Mouse (Mus musculus): ENCODE data around the gene Spem2. TPM values are rescaled to one million over a fixed set of nuclear protein-coding genes. Genes with fewer than 3 reads are reported as not detected.
"Not testable (repeated sequence)": the region's sequence is repeated elsewhere in the genome, so short reads cannot be mapped to it uniquely, and the experiment has no call there.

Gene Spem2
- 0.07 TPM in 1 of 2 replicates, not detected in the other for polyA plus RNA-seq (2015; fragmentation: Nextera tagmentation; extraction: Ambion mirVana)

GRCm38 (mm10) chr11:69818365-69818764 is at the start of gene Spem2:
Spem2 (minus strand) TSS chr11:69818465.
- TF ChIP-seq CTCF (IDR thresholded peaks at IDR 0.05; ENCODE audit: low read depth), result no peak
- Histone ChIP-seq H3K4me3 (ENCODE audit: low read depth, low read length) (no peak within 1 kb of the TSS), H3K4me2 (replicated peaks; ENCODE audit: low read depth) (no peak within 1 kb of the TSS), H3K4me1 (replicated peaks; ENCODE audit: control insufficient read depth, insufficient read depth, low read length) (no peaks in the 10 kb centered on the region), H3K9me3 (ENCODE audit: control insufficient read depth) (no peaks in the 10 kb centered on the region), H3K27me3 (replicated peaks; ENCODE audit: control insufficient read depth, insufficient read depth, low read length) (no peaks in the 10 kb centered on the region), H3K27ac (ENCODE audit: low read depth, low read length) (no peak within 1 kb of the TSS), H3K9ac (ENCODE audit: low read depth, low read length) (no peak within 1 kb of the TSS), H3K36me3 (ENCODE audit: control insufficient read depth, insufficient read depth) (no peaks in the 10 kb centered on the region)
- WGBS, result 83% methylated on average over 2 of the region's 2 CpGs
- no peak for ATAC-seq

- H3K4me3 ChIP-seq (ENCODE audit: low read depth, low read length), result no peak overlapping the region
- no peak for ATAC-seq
- TF ChIP-seq CTCF (IDR thresholded peaks at IDR 0.05; ENCODE audit: low read depth), result no peak
- H3K4me1 ChIP-seq (replicated peaks; ENCODE audit: control insufficient read depth, insufficient read depth, low read length), result no peaks in the 10 kb centered on the region
- no peaks in the 10 kb centered on the region for H3K27me3 ChIP-seq (replicated peaks; ENCODE audit: control insufficient read depth, insufficient read depth, low read length)
- no peaks in the 10 kb centered on the region for H3K36me3 ChIP-seq (ENCODE audit: control insufficient read depth, insufficient read depth)
- H3K4me2 ChIP-seq (replicated peaks; ENCODE audit: low read depth), result no peak overlapping the region
- H3K9ac ChIP-seq (ENCODE audit: low read depth, low read length), result no peak overlapping the region
- 47% methylated on average over 9 of the region's 9 CpGs for WGBS
- no peak overlapping the region for H3K27ac ChIP-seq (ENCODE audit: low read depth, low read length)
- no peaks in the 10 kb centered on the region for H3K9me3 ChIP-seq (ENCODE audit: control insufficient read depth)
Observed at GRCm38 (mm10) chr11:69867335-69867734, 49.1 kb upstream of the Spem2 start.

GRCm38 (mm10) chr11:69865561-69865960 is 47.3 kb upstream of the Spem2 start:
- TF ChIP-seq CTCF (IDR thresholded peaks at IDR 0.05; ENCODE audit: low read depth), result no peak
- Histone ChIP-seq H3K9me3 (ENCODE audit: control insufficient read depth) (no peaks in the 10 kb centered on the region), H3K4me1 (replicated peaks; ENCODE audit: control insufficient read depth, insufficient read depth, low read length) (no peaks in the 10 kb centered on the region), H3K4me2 (replicated peaks; ENCODE audit: low read depth) (no peak overlapping the region), H3K4me3 (ENCODE audit: low read depth, low read length) (no peak overlapping the region), H3K36me3 (ENCODE audit: control insufficient read depth, insufficient read depth) (no peaks in the 10 kb centered on the region), H3K9ac (ENCODE audit: low read depth, low read length) (no peak overlapping the region), H3K27ac (ENCODE audit: low read depth, low read length) (no peak overlapping the region), H3K27me3 (replicated peaks; ENCODE audit: control insufficient read depth, insufficient read depth, low read length) (no peaks in the 10 kb centered on the region)
- no peak for ATAC-seq
- 82% methylated on average over 9 of the region's 9 CpGs for WGBS

- ATAC-seq, result no peak
- H3K9ac ChIP-seq (ENCODE audit: low read depth, low read length), result no peak overlapping the region
- no peak overlapping the region for H3K4me2 ChIP-seq (replicated peaks; ENCODE audit: low read depth)
- H3K9me3 ChIP-seq (ENCODE audit: control insufficient read depth), result no peaks in the 10 kb centered on the region
- no peaks in the 10 kb centered on the region for H3K27me3 ChIP-seq (replicated peaks; ENCODE audit: control insufficient read depth, insufficient read depth, low read length)
- no peak overlapping the region for H3K27ac ChIP-seq (ENCODE audit: low read depth, low read length)
- no peak overlapping the region for H3K4me3 ChIP-seq (ENCODE audit: low read depth, low read length)
- TF ChIP-seq CTCF (IDR thresholded peaks at IDR 0.05; ENCODE audit: low read depth), result no peak
- H3K36me3 ChIP-seq (ENCODE audit: control insufficient read depth, insufficient read depth), result no peaks in the 10 kb centered on the region
- H3K4me1 ChIP-seq (replicated peaks; ENCODE audit: control insufficient read depth, insufficient read depth, low read length), result no peaks in the 10 kb centered on the region
- 53% methylated on average over 8 of the region's 8 CpGs for WGBS
Observed at GRCm38 (mm10) chr11:69864138-69864860, 46.0 kb upstream of the Spem2 start.

GRCm38 (mm10) chr11:69863729-69864128 is 45.5 kb upstream of the Spem2 start:
- WGBS, result 71% methylated on average over 3 of the region's 3 CpGs
- H3K36me3 ChIP-seq (ENCODE audit: control insufficient read depth, insufficient read depth); H3K4me3 ChIP-seq (ENCODE audit: low read depth, low read length); H3K27me3 ChIP-seq (replicated peaks; ENCODE audit: control insufficient read depth, insufficient read depth, low read length); H3K27ac ChIP-seq (ENCODE audit: low read depth, low read length); H3K9me3 ChIP-seq (ENCODE audit: control insufficient read depth); ATAC-seq; H3K4me2 ChIP-seq (replicated peaks; ENCODE audit: low read depth); H3K4me1 ChIP-seq (replicated peaks; ENCODE audit: control insufficient read depth, insufficient read depth, low read length); H3K9ac ChIP-seq (ENCODE audit: low read depth, low read length): not testable (repeated sequence)

- no peak for TF ChIP-seq CTCF (IDR thresholded peaks at IDR 0.05; ENCODE audit: low read depth)
- WGBS, result 12% methylated on average over 30 of the region's 30 CpGs
- Histone ChIP-seq H3K9me3 (ENCODE audit: control insufficient read depth) (no peaks in the 10 kb centered on the region), H3K9ac (ENCODE audit: low read depth, low read length) (peak within 1 kb of the TSS; percentile 48), H3K4me2 (replicated peaks; ENCODE audit: low read depth) (peak within 1 kb of the TSS; percentile 63), H3K4me3 (ENCODE audit: low read depth, low read length) (peak within 1 kb of the TSS; percentile 30), H3K27ac (ENCODE audit: low read depth, low read length) (peak within 1 kb of the TSS; percentile 83), H3K36me3 (ENCODE audit: control insufficient read depth, insufficient read depth) (peaks cover 17% of the 10 kb centered on the region; the same call in 1 of the 2 replicates), H3K4me1 (replicated peaks; ENCODE audit: control insufficient read depth, insufficient read depth, low read length) (no peaks in the 10 kb centered on the region), H3K27me3 (replicated peaks; ENCODE audit: control insufficient read depth, insufficient read depth, low read length) (no peaks in the 10 kb centered on the region)
- ATAC-seq, result peak; percentile 92
Observed at GRCm38 (mm10) chr11:69858113-69858998, 40.1 kb upstream of the Spem2 start, which contains the start of gene Tnk1. Tnk1 (minus strand) TSS chr11:69858730.
